Mouse (Mus musculus): ENCODE results near the gene Tgds. TPM values are rescaled to one million over a fixed set of nuclear protein-coding genes. Genes with fewer than 3 reads are reported as not detected.
"Not testable (repeated sequence)": the region's sequence is repeated elsewhere in the genome, so short reads cannot be mapped to it uniquely, and the experiment has no call there.

The Tgds gene
- total RNA-seq, 2 experiments from 2014 or later = 12.1 to 13.9 TPM

DNA sequence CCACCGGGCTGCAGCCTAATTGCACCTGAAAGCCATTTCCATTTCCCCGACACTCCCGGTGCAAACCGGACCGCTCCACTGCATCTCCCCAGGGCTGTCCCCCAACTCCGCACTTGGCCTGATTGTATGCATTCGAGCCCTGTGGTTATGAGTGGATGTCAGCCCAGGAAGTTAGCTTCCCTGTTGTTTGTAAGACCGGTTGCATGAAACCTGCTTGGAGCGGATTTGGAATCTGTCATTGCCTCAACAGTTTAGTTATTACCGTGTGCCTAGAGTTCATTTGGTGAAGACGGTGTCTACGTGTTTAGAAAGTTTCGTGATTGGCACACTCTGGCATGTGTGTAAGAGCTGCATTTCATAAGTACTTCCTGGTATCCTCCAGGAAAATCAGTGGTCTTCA is 4.9 kb upstream of the Tgds start:
- DNase-seq = no peak
- intact Hi-C loops (cut with DNase I) = no loop called here

DNA sequence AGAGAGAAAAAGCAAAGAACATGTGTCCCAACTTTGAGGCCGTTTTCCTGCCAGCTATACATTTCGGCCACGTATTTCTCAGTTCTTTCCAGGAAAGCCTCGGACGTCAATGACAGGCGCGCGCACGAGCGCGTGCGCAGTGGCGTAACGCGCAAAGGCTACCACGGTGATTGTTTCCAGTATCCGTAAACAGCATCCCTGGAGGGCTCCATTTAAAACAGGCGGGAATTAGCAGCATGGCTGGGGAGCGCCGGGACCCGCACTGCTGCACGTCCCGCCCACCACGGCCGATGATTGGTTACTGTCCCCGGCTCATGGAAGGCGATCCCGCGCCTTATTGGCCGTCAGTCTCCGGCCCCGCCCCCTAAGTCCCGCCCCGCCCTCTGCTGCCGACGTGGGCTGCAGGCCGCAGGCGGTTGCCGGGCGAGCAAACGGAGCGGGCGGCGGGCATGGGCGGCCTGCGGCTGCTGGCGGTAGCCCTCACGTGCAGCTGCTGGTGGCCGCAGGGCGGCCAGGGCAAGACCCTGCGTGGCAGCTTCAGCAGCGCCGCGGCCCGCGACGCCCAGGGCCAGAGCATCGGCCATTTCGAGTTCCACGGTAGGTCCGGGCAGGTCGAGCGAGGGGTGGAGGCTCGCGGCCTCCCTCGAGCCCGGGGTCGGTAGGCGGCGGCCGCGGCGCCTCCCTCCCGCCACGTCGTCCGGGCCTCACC is 4.3 kb upstream of the Tgds start, which contains the start of gene Gpr180:
Gpr180 (plus strand) TSS at position 415 of the 709 bp plus-strand sequence.
- intact Hi-C loops (cut with DNase I) = no loop called here
- DNase-seq = peak; percentile 97

DNA sequence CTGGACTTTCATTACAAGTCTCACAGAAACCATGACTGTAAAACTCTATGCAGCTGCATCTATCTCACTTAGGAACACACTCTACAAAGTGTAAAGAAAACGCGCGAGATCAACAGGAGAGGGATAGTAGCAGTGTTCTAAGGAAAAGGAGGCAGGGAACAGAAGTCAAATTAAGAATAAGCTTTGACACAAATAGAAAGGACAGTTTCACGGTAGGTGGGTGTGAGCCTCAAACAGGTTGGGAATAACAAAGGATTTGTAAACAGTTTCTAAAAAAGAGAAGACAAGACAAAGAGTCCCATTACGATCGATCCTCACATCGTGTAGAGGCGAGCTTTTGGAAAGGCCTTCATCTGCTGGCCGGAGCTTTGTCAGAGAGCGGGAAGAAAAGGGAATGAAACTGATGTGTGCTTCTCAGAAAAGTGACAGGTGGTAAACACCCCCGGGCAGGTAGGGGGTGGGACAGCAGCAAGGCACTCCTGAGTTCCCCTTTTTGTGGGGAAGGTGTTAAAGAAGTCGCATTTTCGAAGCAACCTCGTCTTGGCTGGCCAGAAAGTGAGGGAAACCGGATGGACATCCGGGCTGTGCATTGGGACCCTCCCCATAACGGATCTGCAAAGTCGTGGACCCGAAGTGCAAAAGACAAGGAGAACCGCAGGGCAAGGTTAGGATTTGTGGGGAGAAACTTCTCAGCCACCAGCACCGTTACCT is 469 bp downstream of the Tgds start:
- intact Hi-C loops (cut with DNase I) = loop anchor here (1.0 to 5.0 kb wide), 2 partner anchors 43 to 125 kb away; no protein-coding TSS in a partner anchor
- DNase-seq = no peak

DNA sequence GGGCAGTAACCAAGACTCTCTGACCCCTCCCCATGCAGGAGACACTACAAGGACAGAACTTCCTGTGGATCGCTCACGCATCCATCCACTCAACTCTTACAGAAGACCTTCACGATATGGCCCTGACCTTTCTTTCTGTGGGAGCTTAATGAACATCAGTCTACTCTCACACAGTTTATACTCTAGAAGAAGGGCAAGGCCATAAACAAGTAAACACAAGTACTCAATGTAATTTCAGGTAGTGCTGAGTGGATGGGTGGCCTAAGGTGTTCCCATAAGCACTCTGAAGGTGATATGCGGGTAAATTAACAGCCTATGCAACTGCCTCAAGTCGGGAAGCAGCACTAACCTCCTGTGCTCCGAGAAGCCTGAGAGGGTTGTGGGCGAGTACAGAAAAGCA is 1.1 kb downstream of the Tgds start:
- DNase-seq = no peak
- intact Hi-C loops (cut with DNase I) = loop anchor here (5.0 kb wide), 1 partner anchor 124 kb away; no protein-coding TSS in a partner anchor

DNA sequence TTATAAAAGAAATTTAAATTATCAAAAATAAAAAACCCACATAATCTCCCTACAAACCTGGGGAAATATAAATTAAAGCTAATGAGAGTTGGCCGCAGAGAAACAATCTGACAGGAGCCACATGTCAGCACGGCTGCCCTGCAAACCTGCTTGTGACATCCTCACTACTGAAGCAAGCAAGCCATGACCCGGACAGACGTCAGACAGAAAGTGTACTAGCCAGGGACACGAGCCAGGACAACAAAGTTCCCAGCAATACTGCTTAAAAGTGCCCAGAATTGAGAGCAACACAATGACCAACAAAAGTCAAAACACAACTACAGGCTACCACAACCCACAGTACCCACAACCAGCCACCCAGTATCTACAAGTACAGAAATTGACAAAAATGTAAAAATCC is 6.3 kb downstream of the Tgds start:
- no peak for DNase-seq
- intact Hi-C loops (cut with DNase I) = no loop called here

DNA sequence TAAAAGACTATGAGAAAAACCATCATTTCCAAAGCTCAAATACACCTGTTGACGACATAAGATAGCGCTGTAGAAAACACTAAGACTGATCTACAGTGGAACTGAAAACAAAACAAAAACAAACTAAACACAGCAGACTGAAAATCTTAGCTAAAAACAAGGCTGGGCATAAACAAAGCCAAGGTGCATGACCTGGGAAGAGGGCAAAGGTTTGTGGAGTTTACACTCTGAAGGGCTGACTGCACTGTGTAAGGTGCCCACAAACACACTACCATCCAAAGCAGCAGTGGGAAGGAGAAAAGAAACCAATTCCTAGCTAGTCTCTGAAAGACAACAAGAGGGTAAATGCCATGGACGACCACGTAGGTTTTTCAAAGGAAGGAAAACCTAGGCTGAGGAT is 7.8 kb downstream of the Tgds start:
- intact Hi-C loops (cut with DNase I) = no loop called here
- DNase-seq = no peak

DNA sequence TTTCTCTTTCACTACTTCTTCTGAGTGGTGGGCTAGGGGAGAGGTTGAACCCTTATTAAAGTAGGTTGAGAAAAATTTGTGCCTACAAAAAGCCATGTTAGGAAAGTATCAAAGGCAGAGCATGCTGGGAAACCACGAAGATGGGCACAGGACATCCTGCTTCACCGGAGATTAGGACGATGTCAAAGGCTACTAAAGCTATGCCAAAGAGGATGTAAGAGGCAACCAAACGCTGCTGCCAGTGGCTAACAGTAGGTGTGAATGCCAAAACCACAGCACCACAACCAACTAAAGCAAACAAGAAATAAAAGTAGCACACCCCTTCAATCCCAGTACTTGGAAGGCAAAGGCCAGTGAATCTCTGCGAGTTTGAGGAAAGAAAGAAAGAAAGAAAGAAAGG is 8.4 kb downstream of the Tgds start:
- intact Hi-C loops (cut with DNase I) = no loop called here

DNA sequence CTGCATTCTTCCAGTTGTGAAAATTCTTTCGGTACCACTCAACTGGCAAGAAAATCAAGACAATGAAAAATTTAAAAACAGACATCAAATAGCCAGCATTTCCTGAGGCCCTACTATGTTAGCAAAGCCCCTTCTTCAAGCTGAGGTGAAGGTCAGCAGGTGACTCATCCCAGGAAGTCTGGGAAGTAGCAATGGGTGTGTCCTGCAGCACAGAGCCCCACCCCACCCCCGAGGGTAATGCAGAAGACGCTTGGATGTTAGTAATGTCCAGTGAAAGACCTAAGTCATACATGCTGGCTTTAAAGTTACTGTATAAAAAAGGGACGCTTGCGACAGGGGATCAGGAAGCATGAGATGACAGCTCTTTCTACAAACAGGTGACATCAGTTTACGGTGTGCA is 19.4 kb downstream of the Tgds start:
- intact Hi-C loops (cut with DNase I) = no loop called here
- no peak for DNase-seq

More for the DNA sequence above, 8.4 kb downstream of the Tgds start:
- no peak for DNase-seq

DNA sequence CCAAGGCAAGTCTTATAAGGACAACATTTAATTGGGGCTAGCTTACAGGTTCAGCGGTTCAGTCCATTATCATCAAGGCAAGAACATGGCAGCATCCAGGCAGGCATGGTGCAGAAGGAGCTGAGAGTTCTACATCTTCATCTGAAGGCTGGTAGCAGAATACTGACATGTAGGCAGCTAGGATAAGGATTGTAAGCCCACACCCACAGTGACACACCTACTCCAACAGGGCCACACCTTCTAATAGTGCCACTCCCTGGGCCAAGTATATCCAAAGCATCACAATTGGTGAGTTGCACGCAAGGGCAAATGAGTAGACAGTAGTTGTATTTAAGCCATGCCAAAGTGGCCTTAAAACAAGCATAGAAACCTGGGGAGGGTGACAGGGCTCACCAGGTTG is 25.1 kb downstream of the Tgds start:
- DNase-seq; intact Hi-C loops (cut with DNase I): not testable (repeated sequence)

DNA sequence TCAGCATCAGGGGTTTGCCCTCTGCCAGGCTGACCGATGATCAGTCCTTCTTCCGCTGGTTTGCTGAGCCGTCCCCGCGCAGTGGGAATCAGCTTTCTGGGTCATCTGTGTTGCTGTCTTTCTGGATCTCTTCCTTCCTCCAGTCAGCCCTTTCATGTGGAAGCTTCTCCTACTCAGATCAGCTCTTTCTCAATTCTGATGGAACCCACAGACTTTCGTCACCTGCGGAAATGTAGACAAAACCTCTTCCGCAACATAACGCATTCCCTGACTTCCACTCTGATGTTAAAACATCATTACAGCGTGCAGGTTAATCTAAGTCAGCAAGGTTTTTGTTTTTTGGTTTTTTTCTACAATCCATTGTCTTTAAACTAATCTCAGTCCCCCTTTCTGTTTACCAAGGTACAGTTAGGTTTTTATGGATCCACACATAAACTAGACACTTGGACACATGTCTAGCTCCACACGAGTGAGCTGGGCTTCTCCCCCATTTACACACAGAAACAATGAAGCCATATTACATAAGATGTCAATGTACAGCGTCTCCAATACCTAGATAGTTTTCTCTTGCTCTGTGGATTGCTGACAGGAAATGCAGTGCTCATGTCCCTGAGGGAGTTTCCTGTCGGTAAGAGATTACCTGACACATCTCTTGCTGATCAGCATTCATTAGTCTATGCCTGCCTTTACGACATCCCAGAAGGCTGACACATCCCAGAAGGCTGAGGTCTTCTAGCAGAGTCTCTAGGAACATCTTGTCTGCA is 31.1 kb downstream of the Tgds start:
- no peak for DNase-seq
- intact Hi-C loops (cut with DNase I) = no loop called here

DNA sequence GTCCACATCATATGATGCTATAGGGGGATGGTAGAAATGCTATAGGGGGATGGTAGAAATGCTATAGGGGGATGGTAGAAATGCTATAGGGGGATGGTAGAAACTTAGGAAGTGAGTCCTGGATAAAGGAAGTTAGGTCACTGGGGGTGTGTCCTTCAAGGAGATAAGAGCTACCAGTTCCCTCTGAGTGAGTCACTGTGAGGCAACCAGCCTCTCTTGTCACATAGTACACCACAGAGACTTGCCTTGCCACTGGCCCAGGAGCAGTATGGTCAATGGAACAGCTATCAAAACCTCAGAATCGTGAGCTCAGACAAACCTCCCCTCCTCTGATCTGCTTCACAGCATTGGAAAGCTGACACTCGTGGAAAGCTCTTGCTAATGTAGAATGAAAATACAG is 34.3 kb downstream of the Tgds start:
- intact Hi-C loops (cut with DNase I) = no loop called here
- DNase-seq = no peak

DNA sequence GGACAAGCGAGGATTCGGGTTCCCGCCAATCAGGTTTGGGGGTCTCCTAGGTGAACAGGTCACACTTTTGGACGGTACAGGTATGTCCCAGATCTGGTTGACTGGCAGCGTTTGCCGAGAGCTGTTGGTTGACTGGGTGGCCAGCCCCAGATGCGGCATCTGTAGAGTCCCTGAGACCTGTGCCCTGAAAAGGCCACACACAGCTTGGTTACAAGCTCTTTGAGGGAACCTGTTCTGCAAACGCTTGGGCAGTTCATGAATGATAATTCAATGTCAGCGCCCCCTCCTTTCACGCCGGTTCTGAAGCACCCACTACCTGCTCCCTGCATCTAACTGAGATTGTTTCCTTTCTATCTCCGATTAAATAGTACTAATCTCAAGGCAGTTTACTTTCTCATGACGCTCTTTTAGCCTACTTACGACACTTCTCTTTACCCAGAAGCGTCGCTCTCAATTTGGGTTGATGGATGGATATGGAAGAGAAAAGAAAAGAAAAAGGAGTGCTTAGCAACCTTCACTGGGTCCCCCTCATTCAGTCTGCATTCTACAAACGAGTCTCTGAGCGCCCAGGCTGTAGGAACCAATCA is 42.7 kb downstream of the Tgds start:
- DNase-seq = no peak
- intact Hi-C loops (cut with DNase I) = loop anchor here (1.0 to 5.0 kb wide), 3 partner anchors 42 to 83 kb away; partner anchors contain the start of gene Tgds

DNA sequence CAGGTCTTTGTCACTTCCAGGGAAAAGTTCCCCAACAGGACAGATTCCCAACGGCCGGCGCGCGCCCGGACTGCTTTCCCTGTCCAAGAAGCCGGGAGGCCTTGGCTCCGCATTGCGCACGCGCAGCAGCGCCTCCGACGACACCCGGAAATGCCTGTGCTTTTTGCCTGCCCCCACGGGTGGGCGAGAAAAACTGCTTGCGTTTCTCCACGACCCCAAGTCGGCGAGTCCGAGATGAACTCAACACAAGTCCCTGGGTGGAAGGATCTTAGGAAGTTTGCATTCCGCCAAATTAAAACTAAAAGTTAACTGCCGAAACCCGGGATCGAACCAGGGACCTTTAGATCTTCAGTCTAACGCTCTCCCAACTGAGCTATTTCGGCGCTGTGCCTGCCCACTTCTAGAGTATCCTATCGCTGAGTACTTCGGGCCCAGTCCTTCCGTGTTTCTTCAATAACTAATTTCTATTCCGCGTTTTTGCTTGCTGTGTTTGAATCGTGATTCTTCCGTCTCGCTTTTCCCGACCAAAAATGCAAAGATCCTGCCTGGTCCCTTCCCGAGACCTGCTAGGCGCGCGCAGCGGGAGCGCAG is 43.2 kb downstream of the Tgds start:
- intact Hi-C loops (cut with DNase I) = loop anchor here (1.0 to 5.0 kb wide), 3 partner anchors 43 to 82 kb away; partner anchors contain the start of gene Tgds
- peak; percentile 95 to 98 for DNase-seq

DNA sequence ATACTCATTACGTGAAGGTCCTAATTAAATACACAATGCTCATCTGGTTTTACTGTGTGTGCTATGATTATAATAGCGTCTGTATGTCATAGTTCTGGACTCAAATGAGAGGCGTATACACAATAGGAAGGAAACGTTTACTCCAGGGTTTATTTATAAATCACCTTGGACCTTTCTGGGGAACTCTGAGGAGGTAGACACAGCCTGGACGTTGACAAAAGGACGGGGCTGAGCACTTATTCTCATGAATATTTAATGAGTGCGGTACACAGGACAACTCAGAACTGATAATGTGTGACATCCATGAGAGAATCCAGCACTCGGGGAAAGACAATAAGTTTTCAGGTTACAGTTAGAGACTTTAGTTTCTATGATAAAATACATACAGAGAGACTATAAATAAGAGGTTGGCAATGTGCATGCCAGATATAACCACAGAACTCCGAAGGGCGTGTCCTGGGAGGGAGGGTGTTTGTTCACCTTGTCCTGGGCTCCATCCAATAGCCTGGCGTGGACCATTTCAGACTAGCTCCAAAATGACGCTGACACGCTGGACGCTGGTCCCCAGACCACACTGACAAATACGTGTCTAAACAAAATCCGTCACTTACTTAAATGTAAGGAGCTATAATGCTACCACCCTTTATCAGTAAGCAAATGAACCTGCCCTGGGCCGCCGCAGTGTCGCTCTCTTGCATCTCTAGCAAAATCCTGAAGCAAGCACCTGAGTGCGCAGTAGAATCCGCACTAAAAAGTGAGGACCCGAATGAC is 43.9 kb downstream of the Tgds start:
- intact Hi-C loops (cut with DNase I) = loop anchor here (1.0 to 5.0 kb wide), 3 partner anchors 44 to 81 kb away; partner anchors contain the start of gene Tgds
- peak in 1 of 2 experiments; percentile 21 for DNase-seq

DNA sequence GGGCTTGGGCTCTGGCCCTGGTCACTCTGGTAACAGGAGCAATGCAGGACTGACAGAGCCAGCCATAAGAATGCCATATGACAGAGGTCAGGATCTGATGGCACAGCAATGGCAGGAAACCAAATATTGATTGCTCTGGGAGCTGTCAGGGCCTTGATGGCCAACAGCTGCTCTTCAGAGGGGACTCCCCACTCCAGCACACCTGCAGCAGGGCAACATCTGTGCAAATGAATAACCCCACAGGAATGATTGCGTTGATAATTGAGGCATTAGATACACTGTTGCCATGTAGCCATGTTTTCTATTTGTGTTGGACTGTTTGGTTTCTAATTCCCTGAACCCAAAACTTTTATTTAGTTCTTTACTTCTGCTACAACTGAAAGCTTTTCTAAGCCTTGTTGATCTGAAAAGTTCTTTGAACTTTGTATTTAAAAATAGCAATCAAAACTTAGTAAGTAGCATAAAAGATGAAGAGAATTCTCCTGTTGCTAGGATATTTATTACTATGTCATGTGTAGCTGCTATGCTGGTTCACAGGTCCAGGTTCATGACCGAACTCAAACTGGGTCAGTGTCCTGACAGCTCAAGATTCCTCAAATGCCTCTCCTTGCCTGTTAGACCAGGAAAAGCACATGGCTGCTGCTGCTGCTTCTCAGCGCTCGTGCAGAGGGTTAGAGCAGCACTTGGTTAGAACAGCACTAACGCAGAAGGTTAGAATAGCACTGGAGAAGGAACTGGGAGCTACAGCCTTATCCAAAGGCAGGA is 46.1 kb downstream of the Tgds start:
- intact Hi-C loops (cut with DNase I) = loop anchor here (5.0 kb wide), 2 partner anchors 44 to 79 kb away; no protein-coding TSS in a partner anchor
- DNase-seq = no peak

DNA sequence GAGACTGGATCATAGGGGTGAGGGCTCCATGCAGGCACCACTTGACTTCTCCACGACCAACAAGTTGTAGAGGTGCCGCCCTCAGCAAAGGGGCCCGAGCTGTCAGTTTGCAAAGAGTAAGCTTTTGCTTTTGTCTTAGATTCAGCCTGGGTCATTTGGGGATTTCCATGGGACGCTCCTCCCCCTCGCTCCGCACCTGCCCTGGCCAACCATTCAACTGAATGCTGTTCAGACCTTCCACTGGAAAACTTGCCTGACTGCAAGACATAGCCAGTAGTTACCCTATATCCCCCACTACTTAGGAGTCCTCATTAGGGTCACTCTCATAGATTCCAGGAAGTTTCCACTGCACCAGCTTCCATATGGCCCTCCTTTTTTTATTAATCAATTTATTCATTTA is 48.7 kb downstream of the Tgds start:
- no peak for DNase-seq
- intact Hi-C loops (cut with DNase I) = no loop called here

DNA sequence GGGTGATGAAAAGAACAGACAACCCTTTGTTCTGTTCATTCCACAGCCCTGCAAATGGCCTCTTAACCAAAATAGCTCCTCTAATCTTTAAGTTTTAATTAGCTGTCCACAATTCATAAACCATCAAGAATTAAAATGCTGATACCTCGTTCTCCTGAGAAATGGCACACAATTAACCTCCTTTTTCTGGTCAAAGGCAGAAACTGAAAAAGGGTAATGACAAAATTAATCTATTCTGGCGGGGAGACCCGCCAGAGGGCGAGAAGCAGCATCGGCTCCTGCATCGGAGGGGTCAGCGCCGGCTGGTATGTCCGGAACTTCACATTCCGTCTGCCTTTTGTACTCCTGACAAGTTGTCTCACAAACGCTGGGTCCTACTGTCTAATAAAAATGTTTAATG is 51.9 kb downstream of the Tgds start:
- DNase-seq = peak in 1 of 2 experiments; percentile 15
- intact Hi-C loops (cut with DNase I) = no loop called here

DNA sequence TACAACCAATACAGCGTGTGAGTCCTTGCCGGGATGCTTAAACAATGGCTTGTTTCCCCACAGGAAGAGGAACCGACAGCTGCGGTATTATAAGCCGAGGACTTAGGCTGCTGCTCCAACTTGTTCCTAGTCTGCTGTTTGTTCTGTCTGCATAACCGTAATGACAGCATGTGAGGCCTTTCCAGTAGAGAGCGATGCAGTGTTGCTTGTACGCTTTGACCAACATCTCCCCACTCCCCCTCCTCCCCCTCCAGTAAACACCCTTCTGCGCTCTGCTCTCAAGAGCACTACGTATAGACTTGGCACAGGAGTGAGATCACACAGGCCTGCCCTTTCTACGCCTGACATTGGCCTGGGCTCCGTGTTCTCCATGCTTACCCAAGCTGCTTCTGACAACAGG is 62.5 kb downstream of the Tgds start:
- intact Hi-C loops (cut with DNase I) = no loop called here
- peak in 1 of 2 experiments; percentile 18 for DNase-seq
